Mouse (Mus musculus) urinary bladder, adult 18-20 months (tissue): ENCODE measurements around the gene Ifit1bl1.

Source experiments
- DNase-seq, 2 experiments: peaks; one replicate each; pipeline ENCODE4 v3.0.0; 2022; ENCODE audit warnings: low spot score in 2 of 2, mixed read lengths in 2 of 2

The Ifit1bl1 gene

DNA sequence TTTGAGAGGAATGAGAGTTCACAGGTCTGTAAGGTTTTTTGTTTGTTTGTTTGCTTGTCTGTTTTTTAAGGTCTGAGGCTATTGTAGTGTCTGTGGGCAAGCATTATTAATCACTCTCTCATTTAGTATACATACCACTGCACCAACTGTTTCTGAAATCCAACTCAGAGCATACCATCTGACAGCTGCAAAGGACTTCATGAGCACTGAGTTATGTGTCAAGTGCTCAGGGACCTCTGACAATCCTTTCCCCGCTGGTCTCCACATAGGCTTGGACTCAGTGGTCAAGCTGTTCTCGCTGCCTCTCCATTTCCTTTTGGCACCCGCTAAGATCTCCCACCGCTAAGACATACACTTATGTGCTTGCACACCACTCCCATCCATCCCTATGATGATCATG, 55.5 kb downstream of the Ifit1bl1 start:
- DNase-seq, result no peak
